Mouse (Mus musculus) midbrain, postnatal 0 days (tissue): ENCODE measurements around the gene Gm7073. TPM values are rescaled to one million over a fixed set of nuclear protein-coding genes. Genes with fewer than 3 reads are reported as not detected.

ENCODE experiments used
- ATAC-seq: fragments of 200-750 bp; cut with Nextera tagmentation; 2 replicates; pipeline ENCODE4 v1.8.0; 2017; ENCODE audit warnings: moderate number of reproducible peaks, mild to moderate bottlenecking, moderate TSS enrichment, moderate library complexity; ENCODE audit not compliant: low FRiP score
- DNase-seq: peaks from one replicate; pipeline ENCODE4 v3.0.0-alpha.2; 2015; ENCODE audit warnings: low spot score
- H3K27ac ChIP-seq: fragments of 300-500 bp; sonication (generic); 2 replicates; pipeline ENCODE4 v1.5.1; 2014; ENCODE audit warnings: low read depth, mild to moderate bottlenecking, low read length, mixed read lengths
- H3K27me3 ChIP-seq: fragments of 300-500 bp; sonication (generic); 2 replicates; pipeline ENCODE4 v1.6.1; 2014; ENCODE audit warnings: low read length, control low read depth, mixed read lengths; ENCODE audit not compliant: insufficient read depth
- H3K36me3 ChIP-seq: fragments of 300-500 bp; sonication (generic); 2 replicates; pipeline ENCODE4 v1.6.1; 2014; ENCODE audit warnings: low read length, control low read depth, mixed read lengths; ENCODE audit not compliant: insufficient read depth
- H3K4me1 ChIP-seq: fragments of 300-500 bp; sonication (generic); 2 replicates; pipeline ENCODE4 v1.6.1; 2014; ENCODE audit warnings: mild to moderate bottlenecking, control low read depth, antibody characterized with exemption, low read length, mixed read lengths; ENCODE audit not compliant: insufficient read depth
- H3K4me2 ChIP-seq: fragments of 300-500 bp; sonication (generic); 2 replicates; pipeline ENCODE4 v1.6.1; 2014; ENCODE audit warnings: low read depth, mild to moderate bottlenecking, low read length, mixed read lengths; ENCODE audit not compliant: poor library complexity, severe bottlenecking
- H3K4me3 ChIP-seq: fragments of 300-500 bp; sonication (generic); 2 replicates; pipeline ENCODE4 v1.5.1; 2014; ENCODE audit warnings: low read depth, mild to moderate bottlenecking, low read length, moderate library complexity
- H3K9ac ChIP-seq: fragments of 300-500 bp; sonication (generic); replicated peaks from 2 replicates; pipeline ENCODE4 v1.6.1; 2014; ENCODE audit warnings: mild to moderate bottlenecking, low read length, moderate library complexity, mixed read lengths; ENCODE audit not compliant: poor library complexity, severe bottlenecking
- H3K9me3 ChIP-seq: fragments of 300-500 bp; sonication (generic); 2 replicates; pipeline ENCODE4 v1.6.1; 2016; ENCODE audit warnings: low read length, control low read depth
- CTCF ChIP-seq: IDR thresholded peaks from 2 replicates; pipeline ENCODE4 v1.5.1; 2016; ENCODE audit warnings: antibody characterized with exemption, mild to moderate bottlenecking
- WGBS: fragments of 180-500 bp; shearing (Covaris S2); extraction: QIAGEN DNeasy Blood & Tissue Kit; methylation state at CpG from one replicate; pipeline ENCODE4 v1.1.7; 2014; 5-methylcytosine and 5-hydroxymethylcytosine counted together
- polyA plus RNA-seq: library from polyadenylated mRNA; unstranded; fragments of >200 nt; fragmentation: Nextera tagmentation; extraction: Ambion mirVana; gene quantifications from 2 replicates; pipeline ENCODE4 v1.2.1, GENCODE M21; 2015
- total RNA-seq: library from RNA; depleted of rRNA; stranded (reverse); fragments of >200 nt; gene quantifications from 2 replicates; pipeline ENCODE4 v1.2.3, GENCODE M21; 2014

The Gm7073 gene
- total and polyA plus RNA-seq, 2 experiments from 2014 or later = not detected

- no peaks in the 10 kb centered on the region for H3K9me3 ChIP-seq
- ATAC-seq (no peak), DNase-seq (no peak)
- no peaks in the 10 kb centered on the region for H3K36me3 ChIP-seq
- no peak overlapping the region for H3K4me3 ChIP-seq
- no peak for TF ChIP-seq CTCF
- no peak overlapping the region for H3K4me2 ChIP-seq
- WGBS = 28% methylated on average over 3 of the region's 3 CpGs
- H3K4me1 ChIP-seq = no peaks in the 10 kb centered on the region
- H3K9ac ChIP-seq = no peak overlapping the region
- no peaks in the 10 kb centered on the region for H3K27me3 ChIP-seq
- no peak overlapping the region for H3K27ac ChIP-seq
Measured at GRCm38 (mm10) chrX:60545906-60546305, 6.9 kb upstream of the Gm7073 start.

GRCm38 (mm10) chrX:60545444-60545843 is 6.4 kb upstream of the Gm7073 start:
- Histone ChIP-seq H3K9ac (no peak overlapping the region), H3K27me3 (no peaks in the 10 kb centered on the region), H3K4me1 (no peaks in the 10 kb centered on the region), H3K27ac (no peak overlapping the region), H3K4me2 (no peak overlapping the region), H3K4me3 (no peak overlapping the region), H3K36me3 (no peaks in the 10 kb centered on the region), H3K9me3 (no peaks in the 10 kb centered on the region)
- DNase-seq (no peak), ATAC-seq (no peak)
- 31% methylated on average over 1 of the region's 1 CpGs for WGBS
- no peak for TF ChIP-seq CTCF

- no peak overlapping the region for H3K9ac ChIP-seq
- H3K4me1 ChIP-seq = no peaks in the 10 kb centered on the region
- DNase-seq (no peak), ATAC-seq (no peak)
- no peaks in the 10 kb centered on the region for H3K27me3 ChIP-seq
- no peaks in the 10 kb centered on the region for H3K9me3 ChIP-seq
- no peak for TF ChIP-seq CTCF
- H3K36me3 ChIP-seq = no peaks in the 10 kb centered on the region
- H3K27ac ChIP-seq = no peak overlapping the region
- no peak overlapping the region for H3K4me2 ChIP-seq
- H3K4me3 ChIP-seq = no peak overlapping the region
- 44% methylated on average over 4 of the region's 4 CpGs for WGBS
Measured at GRCm38 (mm10) chrX:60544098-60544497, 5.0 kb upstream of the Gm7073 start.

GRCm38 (mm10) chrX:60542901-60543300 is 3.9 kb upstream of the Gm7073 start:
- no peak overlapping the region for H3K9ac ChIP-seq
- H3K27me3 ChIP-seq = no peaks in the 10 kb centered on the region
- H3K27ac ChIP-seq = no peak overlapping the region
- H3K36me3 ChIP-seq = no peaks in the 10 kb centered on the region
- no peak overlapping the region for H3K4me2 ChIP-seq
- ATAC-seq = no peak
- no peak for TF ChIP-seq CTCF
- WGBS = 29% methylated on average over 1 of the region's 1 CpGs
- no peak overlapping the region for H3K4me3 ChIP-seq
- no peaks in the 10 kb centered on the region for H3K9me3 ChIP-seq
- no peaks in the 10 kb centered on the region for H3K4me1 ChIP-seq
- peak; percentile 12 for DNase-seq

- Histone ChIP-seq H3K27me3 (no peaks in the 10 kb centered on the region), H3K4me2 (no peak overlapping the region), H3K36me3 (no peaks in the 10 kb centered on the region), H3K9me3 (no peaks in the 10 kb centered on the region), H3K27ac (no peak overlapping the region), H3K4me3 (no peak overlapping the region), H3K4me1 (no peaks in the 10 kb centered on the region), H3K9ac (no peak overlapping the region)
- peak; percentile 66 for TF ChIP-seq CTCF
- no peak for ATAC-seq
- peak; percentile 26 for DNase-seq
Measured at GRCm38 (mm10) chrX:60503995-60504394, 35.1 kb downstream of the Gm7073 start.

- 33% methylated on average over 1 of the region's 1 CpGs for WGBS
- H3K36me3 ChIP-seq = no peaks in the 10 kb centered on the region
- ATAC-seq (no peak), DNase-seq (no peak)
- TF ChIP-seq CTCF = no peak
- H3K4me1 ChIP-seq = no peaks in the 10 kb centered on the region
- H3K9me3 ChIP-seq = no peaks in the 10 kb centered on the region
- H3K9ac ChIP-seq = no peak overlapping the region
- H3K27me3 ChIP-seq = no peaks in the 10 kb centered on the region
- no peak overlapping the region for H3K4me3 ChIP-seq
- no peak overlapping the region for H3K27ac ChIP-seq
- H3K4me2 ChIP-seq = no peak overlapping the region
Measured at GRCm38 (mm10) chrX:60497750-60498149, 41.3 kb downstream of the Gm7073 start.
